Mouse (Mus musculus) liver, embryonic 14.5 days (tissue): ENCODE results near the gene Cplx2. TPM values are rescaled to one million over a fixed set of nuclear protein-coding genes. Genes with fewer than 3 reads are reported as not detected.
A peak's percentile ranks its signal among the peaks of the same experiment; 100 is the strongest.

Experiments
- ATAC-seq: fragments of 200-750 bp; cut with Nextera tagmentation; 2 replicates; pipeline ENCODE4 v1.8.0; 2017; ENCODE audit warnings: moderate number of reproducible peaks, mild to moderate bottlenecking, moderate library complexity; ENCODE audit not compliant: insufficient read depth
- DNase-seq, 3 experiments: peaks; one replicate each; pipeline ENCODE4 v3.0.0-alpha.2; 2012 to 2013; ENCODE audit warnings: low read depth in 3 of 3, low spot score in 3 of 3
- H3K27ac ChIP-seq: fragments of 300-500 bp; sonication (generic); 2 replicates; pipeline ENCODE4 v1.5.1; 2014; ENCODE audit warnings: moderate library complexity, mild to moderate bottlenecking, control low read depth, inconsistent platforms
- H3K27me3 ChIP-seq: fragments of 300-500 bp; sonication (generic); 2 replicates; pipeline ENCODE4 v1.6.1; 2014; ENCODE audit warnings: mild to moderate bottlenecking, low read length, moderate library complexity; ENCODE audit not compliant: control insufficient read depth, insufficient read depth
- H3K36me3 ChIP-seq: fragments of 300-500 bp; sonication (generic); replicated peaks from 2 replicates; pipeline ENCODE4 v1.6.1; 2014; ENCODE audit warnings: low read depth; ENCODE audit not compliant: control insufficient read depth, insufficient read depth
- H3K4me1 ChIP-seq, 2 experiments: fragments of 200-500 bp in 1 of 2; fragments of 300-500 bp in 1 of 2; sonication (generic) in 1 of 2; replicated peaks; 2 replicates each; pipeline ENCODE4 v1.6.1; 2012 to 2014; ENCODE audit warnings: antibody characterized with exemption in 1 of 2, inconsistent platforms in 1 of 2, low read length in 1 of 2; ENCODE audit not compliant: control insufficient read depth in 2 of 2, insufficient read depth in 2 of 2
- H3K4me2 ChIP-seq: fragments of 300-500 bp; sonication (generic); 2 replicates; pipeline ENCODE4 v1.6.1; 2014; ENCODE audit warnings: low read depth, mild to moderate bottlenecking, control low read depth, moderate library complexity
- H3K4me3 ChIP-seq, 2 experiments: fragments of 200-500 bp in 1 of 2; fragments of 300-500 bp in 1 of 2; sonication (generic) in 1 of 2; 2 replicates each; pipeline ENCODE4 v1.5.1; 2012 to 2014; ENCODE audit warnings: low read depth in 2 of 2, low read length in 2 of 2, mild to moderate bottlenecking in 2 of 2, control low read depth in 1 of 2, inconsistent platforms in 1 of 2, moderate library complexity in 1 of 2; ENCODE audit not compliant: insufficient read depth in 1 of 2
- H3K9ac ChIP-seq: fragments of 300-500 bp; sonication (generic); replicated peaks from 2 replicates; pipeline ENCODE4 v1.6.1; 2014; ENCODE audit warnings: mild to moderate bottlenecking, control low read depth, moderate library complexity
- H3K9me3 ChIP-seq: fragments of 300-500 bp; sonication (generic); 2 replicates; pipeline ENCODE4 v1.6.1; 2016; ENCODE audit warnings: low read length, mixed read lengths; ENCODE audit not compliant: control insufficient read depth
- CTCF ChIP-seq: IDR thresholded peaks from 2 replicates; pipeline ENCODE4 v1.5.1; 2016; ENCODE audit warnings: antibody characterized with exemption, low read depth, control low read depth
- EP300 ChIP-seq: IDR thresholded peaks from 2 replicates; pipeline ENCODE4 v1.6.1; 2016; ENCODE audit warnings: antibody characterized with exemption, low read depth
- WGBS: fragments of 180-500 bp; shearing (Covaris S2); extraction: QIAGEN DNeasy Blood & Tissue Kit; methylation state at CpG from one replicate; pipeline ENCODE4 v1.1.7; 2014; ENCODE audit not compliant: insufficient replicate concordance; 5-methylcytosine and 5-hydroxymethylcytosine counted together
- polyA plus RNA-seq, 2 experiments: library from polyadenylated mRNA; depleted of rRNA in 1 of 2; stranded (reverse) in 1 of 2; unstranded in 1 of 2; fragments of >200 nt; fragmentation: Nextera tagmentation in 1 of 2; extraction: Ambion mirVana in 1 of 2; gene quantifications; 2 replicates each; pipeline versions ENCODE4 v1.2.1 to v1.2.3; 2012 to 2014

The Cplx2 gene
- polyA plus RNA-seq, 2 experiments = 0.24 to 0.49 TPM

DNA sequence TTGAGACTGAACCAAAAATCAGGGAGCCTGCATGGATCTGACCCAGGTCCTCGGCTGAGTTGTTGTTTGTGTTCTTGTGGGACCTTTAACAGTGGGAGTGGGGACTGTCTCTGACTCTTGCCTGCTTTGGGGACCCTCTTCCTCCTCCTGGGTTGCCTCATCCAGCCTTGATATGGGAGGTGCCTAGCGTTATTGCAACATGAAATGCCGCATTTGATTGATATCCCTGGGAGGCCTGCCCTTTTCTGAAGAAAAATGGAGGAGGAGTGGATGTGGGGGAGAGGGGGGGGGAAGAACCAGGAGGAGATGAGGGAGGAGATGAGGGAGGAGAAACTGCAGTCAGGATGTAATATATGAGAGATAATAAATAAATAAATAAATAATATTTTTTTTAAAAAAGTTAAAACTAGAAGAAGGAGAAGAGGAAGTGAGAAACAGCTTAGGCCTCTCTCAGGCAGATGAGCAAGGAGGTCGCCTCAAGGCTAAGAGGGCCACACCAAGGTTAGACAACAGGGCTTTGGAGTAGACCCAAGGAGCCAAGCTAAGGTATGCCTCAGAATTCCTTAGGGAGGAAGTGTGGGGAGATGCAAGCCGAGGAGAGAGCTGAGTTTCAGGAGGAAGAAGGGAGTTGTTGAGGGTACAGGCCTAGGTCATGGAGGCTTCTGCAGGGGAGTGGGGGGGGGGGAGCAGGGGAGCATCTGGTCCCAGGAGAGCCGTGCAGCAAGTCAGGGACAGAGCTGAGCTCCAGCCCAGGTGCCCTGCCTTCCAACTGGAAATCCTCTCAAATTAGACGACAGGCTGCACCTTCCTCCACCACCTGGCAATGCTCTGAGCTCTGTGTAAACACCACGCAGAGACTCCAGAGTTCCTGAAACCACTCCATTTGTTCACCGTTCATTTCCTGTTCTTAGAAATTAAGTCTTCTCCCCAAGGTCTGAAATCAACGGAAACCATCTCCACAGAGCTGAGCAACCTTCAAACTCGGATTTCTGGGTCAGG, 4.6 kb downstream of the Cplx2 start:
- no peak for ATAC-seq
- TF ChIP-seq CTCF (no peak), EP300 (no peak)

DNA sequence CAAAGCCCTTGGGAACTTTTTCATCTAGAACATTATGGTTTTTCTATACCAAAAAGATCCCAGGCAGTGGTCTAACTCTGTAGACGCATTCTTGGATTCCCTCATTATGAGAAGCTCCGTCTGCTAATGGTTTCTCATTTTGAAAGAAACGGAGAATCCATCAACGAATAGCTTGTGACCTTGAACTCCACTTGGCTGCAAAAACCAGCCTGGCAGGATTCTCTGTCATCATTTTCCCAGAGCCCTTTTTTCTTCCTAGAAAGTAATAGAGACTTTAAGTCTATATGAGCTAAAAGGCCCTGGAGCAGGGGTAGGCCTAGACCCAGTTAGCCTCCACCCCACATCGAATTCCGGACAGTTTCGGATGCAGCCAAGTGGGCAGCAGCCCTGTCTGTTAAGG, 5.6 kb downstream of the Cplx2 start:
- Histone ChIP-seq H3K4me3 (no peak overlapping the region), H3K27me3 (peaks cover 8% of the 10 kb centered on the region), H3K4me1 (no peaks in the 10 kb centered on the region), H3K36me3 (no peaks in the 10 kb centered on the region), H3K9me3 (no peaks in the 10 kb centered on the region), H3K4me2 (no peak overlapping the region), H3K27ac (no peak overlapping the region), H3K9ac (no peak overlapping the region)
- WGBS = 77% methylated on average over 7 of the region's 7 CpGs
- DNase-seq (no peak), ATAC-seq (no peak)
- TF ChIP-seq EP300 (no peak), CTCF (no peak)

More for the DNA sequence above, 4.6 kb downstream of the Cplx2 start:
- H3K27me3 ChIP-seq = peaks cover 13% of the 10 kb centered on the region
- no peak overlapping the region for H3K27ac ChIP-seq
- H3K4me3 ChIP-seq = no peak overlapping the region
- H3K4me1 ChIP-seq = no peaks in the 10 kb centered on the region
- no peak overlapping the region for H3K4me2 ChIP-seq
- no peak overlapping the region for H3K9ac ChIP-seq
- H3K9me3 ChIP-seq = no peaks in the 10 kb centered on the region
- WGBS = 44% methylated on average over 10 of the region's 11 CpGs
- no peaks in the 10 kb centered on the region for H3K36me3 ChIP-seq
- no peak for DNase-seq

- no peak for TF ChIP-seq EP300
- TF ChIP-seq CTCF = peak; percentile 52
- Histone ChIP-seq H3K4me1 (no peaks in the 10 kb centered on the region), H3K36me3 (no peaks in the 10 kb centered on the region), H3K9ac (no peak overlapping the region), H3K4me2 (no peak overlapping the region), H3K27ac (no peak overlapping the region), H3K9me3 (no peaks in the 10 kb centered on the region), H3K27me3 (no peaks in the 10 kb centered on the region), H3K4me3 (no peak overlapping the region)
- no peak for DNase-seq
- ATAC-seq = no peak
- 44% methylated on average over 3 of the region's 3 CpGs for WGBS
These were observed 6.9 kb downstream of the Cplx2 start for GRCm38 (mm10) chr13:54378051-54378450.

DNA sequence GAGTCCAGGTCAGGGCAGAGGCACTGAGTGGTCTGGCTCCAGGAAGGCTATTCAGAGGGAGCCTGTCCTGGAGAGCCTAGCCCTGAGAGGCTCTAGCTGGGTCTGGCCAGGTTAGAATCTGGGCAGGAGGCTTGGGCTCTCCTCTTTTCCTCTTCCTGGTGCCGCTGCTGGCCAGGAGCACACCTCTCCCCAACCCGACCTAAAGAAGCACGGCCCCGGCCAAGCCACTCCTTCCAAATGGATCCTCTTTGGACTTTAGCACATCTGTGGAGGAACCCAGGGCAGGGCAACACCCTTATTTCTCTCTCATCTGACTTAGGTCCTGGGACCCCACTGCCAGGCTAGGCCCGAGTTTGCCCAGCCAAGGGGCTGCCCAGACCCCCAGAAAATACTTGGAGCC, 9.3 kb downstream of the Cplx2 start:
- Histone ChIP-seq H3K4me1 (no peaks in the 10 kb centered on the region), H3K9ac (no peak overlapping the region), H3K9me3 (no peaks in the 10 kb centered on the region), H3K36me3 (no peaks in the 10 kb centered on the region), H3K4me3 (no peak overlapping the region), H3K27me3 (no peaks in the 10 kb centered on the region), H3K27ac (no peak overlapping the region), H3K4me2 (no peak overlapping the region)
- WGBS = 58% methylated on average over 4 of the region's 5 CpGs
- DNase-seq (no peak), ATAC-seq (no peak)
- TF ChIP-seq CTCF = no peak
- no peak for TF ChIP-seq EP300

DNA sequence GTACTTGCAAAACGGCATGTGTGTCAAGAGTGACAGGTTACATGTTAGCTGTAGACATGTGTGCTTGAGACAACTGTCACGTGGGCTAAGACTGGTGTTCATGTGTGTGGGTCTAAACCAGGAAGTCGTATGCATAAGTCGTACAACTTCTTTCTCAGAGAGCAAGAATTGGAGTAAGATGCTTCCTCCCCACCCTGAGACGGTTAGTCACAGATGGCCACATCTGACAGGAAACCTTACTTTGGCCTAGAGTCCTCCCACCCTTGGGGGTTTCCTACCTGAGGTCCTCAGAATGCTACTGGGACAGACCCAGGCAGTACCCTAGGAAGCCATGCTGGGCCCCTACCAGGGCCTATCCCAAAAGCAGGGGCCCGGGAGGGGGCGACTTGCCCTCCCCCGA, 10.2 kb downstream of the Cplx2 start:
- Histone ChIP-seq H3K27me3 (no peaks in the 10 kb centered on the region), H3K4me3 (no peak overlapping the region), H3K4me2 (no peak overlapping the region), H3K4me1 (no peaks in the 10 kb centered on the region), H3K27ac (no peak overlapping the region), H3K9ac (no peak overlapping the region), H3K9me3 (no peaks in the 10 kb centered on the region), H3K36me3 (no peaks in the 10 kb centered on the region)
- WGBS = 52% methylated on average over 8 of the region's 8 CpGs
- no peak for DNase-seq
- TF ChIP-seq CTCF (no peak), EP300 (no peak)
- no peak for ATAC-seq
